Mouse (Mus musculus): ENCODE results near the gene Nrn1. TPM values are rescaled to one million over a fixed set of nuclear protein-coding genes. Genes with fewer than 3 reads are reported as not detected.

Gene Nrn1
- under 1 TPM; 0.92 to 0.98 TPM for total RNA-seq (2021)
- long read RNA-seq, experiment 1, result 0 reads
- long read RNA-seq, experiment 2, result 0 reads

GRCm38 (mm10) chr13:36734731-36735571 is at the start of gene Nrn1:
TSS of gene Nrn1 (minus strand) at chr13:36735131.
- Histone ChIP-seq H3K4me3 (peak within 1 kb of the TSS; percentile 62), H3K27ac (peak within 1 kb of the TSS; percentile 56)
- intact Hi-C loops (cut with DNase I), result no loop called here
- TF ChIP-seq CTCF (IDR thresholded peaks at IDR 0.05), result no peak
- DNase-seq, result no peak

GRCm38 (mm10) chr13:36779626-36780025 is 44.7 kb upstream of the Nrn1 start:
- intact Hi-C loops (cut with DNase I), result no loop called here
- H3K4me3 ChIP-seq, result no peak overlapping the region
- no peak overlapping the region for H3K27ac ChIP-seq
- no peak for DNase-seq
- TF ChIP-seq CTCF (IDR thresholded peaks at IDR 0.05), result no peak

GRCm38 (mm10) chr13:36766801-36767200 is 31.9 kb upstream of the Nrn1 start:
- no peak overlapping the region for H3K27ac ChIP-seq
- H3K4me3 ChIP-seq, result no peak overlapping the region
- no peak for TF ChIP-seq CTCF (IDR thresholded peaks at IDR 0.05)
- no peak for DNase-seq
- intact Hi-C loops (cut with DNase I), result no loop called here

GRCm38 (mm10) chr13:36751861-36752260 is 16.9 kb upstream of the Nrn1 start:
- Histone ChIP-seq H3K27ac (no peak overlapping the region), H3K4me3 (no peak overlapping the region)
- no peak for DNase-seq
- intact Hi-C loops (cut with DNase I), result no loop called here
- TF ChIP-seq CTCF (IDR thresholded peaks at IDR 0.05), result no peak

- no peak for DNase-seq
- intact Hi-C loops (cut with DNase I), result no loop called here
- Histone ChIP-seq H3K27ac (no peak overlapping the region), H3K4me3 (no peak overlapping the region)
- no peak for TF ChIP-seq CTCF (IDR thresholded peaks at IDR 0.05)
Measured at GRCm38 (mm10) chr13:36750056-36750455, 15.1 kb upstream of the Nrn1 start.

- TF ChIP-seq CTCF (IDR thresholded peaks at IDR 0.05), result no peak
- no peak for DNase-seq
- Histone ChIP-seq H3K4me3 (peak overlapping the region; percentile 62), H3K27ac (peak overlapping the region; percentile 40)
- intact Hi-C loops (cut with DNase I), result no loop called here
Measured at GRCm38 (mm10) chr13:36736619-36736996, 1.7 kb upstream of the Nrn1 start.

GRCm38 (mm10) chr13:36735901-36736618 is 1.1 kb upstream of the Nrn1 start:
- intact Hi-C loops (cut with DNase I), result no loop called here
- peak overlapping the region; percentile 62 for H3K4me3 ChIP-seq
- TF ChIP-seq CTCF (IDR thresholded peaks at IDR 0.05), result no peak
- peak overlapping the region; percentile 56 for H3K27ac ChIP-seq
- DNase-seq, result peak; percentile 61

- intact Hi-C loops (cut with DNase I), result no loop called here
- peak overlapping the region; percentile 62 for H3K4me3 ChIP-seq
Measured at GRCm38 (mm10) chr13:36733989-36734690, 791 bp downstream of the Nrn1 start.

GRCm38 (mm10) chr13:36733566-36733965 is 1.4 kb downstream of the Nrn1 start:
- intact Hi-C loops (cut with DNase I), result no loop called here
- DNase-seq, result no peak
- Histone ChIP-seq H3K4me3 (peak overlapping the region; percentile 62), H3K27ac (no peak overlapping the region)
- no peak for TF ChIP-seq CTCF (IDR thresholded peaks at IDR 0.05)

More at GRCm38 (mm10) chr13:36733989-36734690, 791 bp downstream of the Nrn1 start:
- TF ChIP-seq CTCF (IDR thresholded peaks at IDR 0.05), result no peak
- H3K27ac ChIP-seq, result peak overlapping the region; percentile 43; the same call in 1 of the 2 replicates
- no peak for DNase-seq

- intact Hi-C loops (cut with DNase I), result no loop called here
- Histone ChIP-seq H3K27ac (no peak overlapping the region), H3K4me3 (peak overlapping the region; percentile 7; the same call in 1 of the 2 replicates)
- no peak for DNase-seq
- no peak for TF ChIP-seq CTCF (IDR thresholded peaks at IDR 0.05)
Measured at GRCm38 (mm10) chr13:36732891-36733490, 1.9 kb downstream of the Nrn1 start.

- Histone ChIP-seq H3K27ac (no peak overlapping the region), H3K4me3 (peak overlapping the region; percentile 72)
- DNase-seq, result no peak
- intact Hi-C loops (cut with DNase I), result no loop called here
- TF ChIP-seq CTCF (IDR thresholded peaks at IDR 0.05), result no peak
Measured at GRCm38 (mm10) chr13:36731931-36732461, 2.9 kb downstream of the Nrn1 start.
